Mouse (Mus musculus) ovary, postnatal 36 days (tissue): Measurements from ENCODE around the gene Josd2.
A peak's percentile ranks its signal among the peaks of the same experiment; 100 is the strongest.

Source experiments
- DNase-seq: peaks from one replicate; pipeline ENCODE4 v3.0.0; 2022; ENCODE audit warnings: low spot score, mixed read lengths

Josd2 gene

DNA sequence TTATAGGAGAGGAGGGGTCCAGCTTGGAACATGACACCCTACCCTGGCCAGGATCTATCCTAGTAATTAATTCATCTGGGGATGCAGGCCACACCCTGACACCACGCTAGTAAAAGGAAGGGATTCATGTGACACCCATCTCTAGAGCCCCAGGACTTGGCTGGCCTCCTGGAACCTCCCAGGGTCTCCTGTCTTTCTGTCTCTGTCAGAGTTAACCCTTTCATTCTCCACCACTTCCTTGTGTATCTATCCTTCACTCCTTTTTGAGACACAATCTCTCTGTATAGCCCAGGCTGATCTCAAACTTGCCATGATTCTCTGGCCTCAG, 4.7 kb downstream of the Josd2 start:
- DNase-seq = no peak

DNA sequence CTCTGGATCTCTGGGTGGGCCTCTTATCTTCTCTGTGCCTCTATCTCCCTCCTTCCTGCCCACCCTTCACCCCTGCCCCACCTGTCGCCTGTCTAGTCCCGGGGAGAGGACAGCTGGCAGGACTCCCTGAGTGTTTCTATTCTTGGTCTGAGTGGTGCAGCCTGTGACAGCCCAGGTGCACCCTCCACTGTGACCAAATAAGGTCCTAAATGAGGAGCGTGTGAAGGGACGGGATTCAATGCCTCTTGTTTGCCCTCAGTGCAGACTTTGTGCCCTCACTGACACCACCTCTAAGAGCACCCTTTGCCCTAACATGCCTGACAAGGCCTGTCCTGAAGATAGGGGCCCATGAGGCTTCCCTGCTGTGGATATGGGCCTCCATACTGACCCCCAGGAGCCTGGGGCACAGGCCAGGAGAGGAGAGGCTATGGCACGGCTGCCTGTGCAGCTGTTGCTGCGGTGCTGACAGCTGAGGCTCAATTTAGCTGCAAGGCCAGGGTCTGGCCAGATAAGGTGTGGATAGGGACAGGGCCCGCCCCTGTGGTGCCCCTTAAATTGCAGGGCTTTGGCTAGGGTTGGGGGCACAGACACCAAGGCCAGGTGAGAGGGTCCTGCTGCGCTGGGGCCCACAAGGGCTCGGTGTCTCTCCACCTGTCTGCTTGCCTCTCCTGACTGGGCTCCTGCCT, 5.3 kb downstream of the Josd2 start:
- no peak for DNase-seq

DNA sequence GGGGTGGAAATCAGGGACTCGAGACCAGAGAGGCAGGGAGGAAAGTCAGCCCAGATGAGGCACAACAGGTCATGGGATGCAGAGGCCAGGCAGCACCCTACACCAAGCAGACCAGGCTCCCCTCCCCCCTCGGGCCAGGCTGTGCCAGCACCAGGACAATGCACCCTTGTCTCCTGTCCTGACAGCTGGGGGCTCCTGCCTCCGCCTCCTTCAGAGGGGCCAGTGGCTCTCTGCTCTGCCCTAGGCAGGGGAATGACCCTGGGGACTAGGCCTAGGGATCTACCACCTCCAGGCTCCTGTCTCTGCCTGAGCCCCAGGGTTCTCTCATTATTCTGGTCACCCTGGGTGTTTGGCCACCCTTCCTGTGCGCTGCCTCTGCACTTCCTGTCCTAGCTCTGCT, 6.6 kb downstream of the Josd2 start:
- DNase-seq = no peak

DNA sequence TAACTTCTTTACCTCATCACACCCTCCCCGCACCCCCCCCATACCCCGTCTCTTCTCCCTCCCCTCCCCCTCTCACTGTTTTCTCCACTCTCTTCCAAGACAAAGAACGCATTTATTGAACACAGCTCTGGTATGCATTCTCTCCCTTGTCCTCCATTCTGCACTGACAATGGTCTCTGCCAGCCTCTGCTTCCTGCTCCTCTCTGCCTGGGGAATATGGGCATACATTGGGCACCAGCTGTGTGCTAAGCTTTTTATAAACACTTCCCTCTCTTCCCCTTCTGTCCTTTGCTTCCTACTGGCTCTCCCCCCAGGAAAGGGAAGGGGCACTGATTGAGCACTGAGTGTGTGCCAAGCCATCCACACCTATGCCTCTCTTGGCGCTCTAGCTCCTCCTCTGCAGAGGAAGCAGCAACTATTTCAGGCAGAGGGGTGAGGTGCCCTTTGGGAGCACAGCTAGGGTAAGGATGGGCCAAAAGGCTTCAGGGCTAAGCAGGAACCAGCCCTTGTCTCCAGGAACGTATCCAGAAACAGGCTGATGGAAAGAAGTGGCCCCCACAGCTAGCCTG, 7.3 kb downstream of the Josd2 start:
- no peak for DNase-seq

DNA sequence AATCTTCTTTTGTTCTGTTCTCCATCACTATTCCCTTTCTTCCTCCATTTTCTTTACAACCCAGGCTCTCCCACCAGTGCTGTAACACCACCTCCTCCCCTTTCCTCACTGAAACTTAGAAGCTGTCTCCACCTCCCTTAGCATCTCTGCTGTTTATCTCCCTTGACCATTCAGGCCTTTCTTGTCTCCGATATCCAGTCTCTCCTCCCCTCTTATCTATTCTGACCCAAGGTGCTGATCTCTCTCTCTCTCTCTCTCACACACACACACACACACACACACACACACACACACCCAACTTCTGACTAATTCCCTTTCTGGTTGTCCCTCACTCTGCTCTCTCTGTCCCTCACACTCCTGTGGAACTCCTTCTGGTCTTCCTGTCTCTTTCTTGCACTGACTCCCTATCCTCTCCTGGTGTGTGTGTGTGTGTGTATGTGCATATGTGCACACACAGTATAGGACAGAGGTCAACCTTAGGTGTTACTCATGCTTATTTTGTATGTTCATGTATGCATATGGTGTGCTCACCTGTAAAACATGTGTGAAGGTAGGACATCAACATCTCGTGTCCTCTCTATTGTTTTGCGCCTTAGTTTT, 15.2 kb downstream of the Josd2 start:
- DNase-seq = no peak

DNA sequence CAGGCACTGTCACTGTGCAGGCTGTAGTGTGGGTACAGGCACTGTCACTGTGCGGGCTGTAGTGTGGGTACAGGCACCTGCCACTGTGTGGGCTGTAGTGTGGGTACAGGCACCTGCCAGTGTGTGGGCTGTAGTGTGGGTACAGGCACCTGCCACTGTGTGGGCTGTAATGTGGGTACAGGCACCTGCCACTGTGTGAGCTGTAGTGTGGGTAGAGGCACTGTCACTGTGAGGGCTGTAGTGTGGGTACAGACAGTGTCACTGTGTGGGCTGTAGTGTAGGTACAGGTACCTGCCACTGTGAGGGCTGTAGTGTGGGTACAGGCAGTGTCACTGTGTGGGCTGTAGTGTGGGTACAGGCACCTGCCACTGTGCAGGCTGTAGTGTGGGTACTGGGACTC, 16.3 kb downstream of the Josd2 start:
- no peak for DNase-seq

DNA sequence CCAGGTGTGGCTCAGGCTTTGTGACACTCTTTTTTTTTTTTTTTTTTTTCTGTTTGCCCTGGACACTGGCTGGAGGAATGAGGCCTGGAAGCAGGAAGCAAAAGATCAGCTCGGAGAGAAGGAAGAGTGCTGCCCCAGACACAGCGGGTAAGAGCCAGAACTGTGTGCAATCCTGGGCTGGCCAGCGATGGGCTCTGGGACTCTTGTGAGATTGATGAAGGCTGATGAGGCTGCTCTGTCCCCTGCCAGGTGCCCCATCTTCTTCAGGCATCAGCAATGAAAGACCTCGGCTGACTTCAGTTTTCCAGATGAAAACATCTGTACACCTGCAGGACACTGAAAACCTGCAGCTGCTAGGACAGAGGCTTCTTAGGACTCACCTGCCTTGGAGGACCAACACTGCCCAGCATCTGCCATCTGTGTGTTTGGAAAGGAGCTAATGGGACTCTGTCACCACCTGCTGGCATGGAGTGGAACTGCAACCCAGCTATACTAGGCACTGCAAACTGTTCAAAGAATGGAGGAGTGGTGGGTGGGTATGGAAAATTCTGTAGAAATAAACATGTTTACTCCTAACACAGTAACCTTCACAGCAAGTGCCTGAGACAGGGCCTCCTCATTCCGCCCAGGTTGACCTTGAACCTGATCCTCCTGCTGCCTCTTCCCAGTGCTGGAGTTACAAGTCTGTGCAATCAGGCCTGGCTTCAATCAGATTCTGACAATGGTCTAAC, 17.2 kb downstream of the Josd2 start:
- peak; percentile 66 for DNase-seq

DNA sequence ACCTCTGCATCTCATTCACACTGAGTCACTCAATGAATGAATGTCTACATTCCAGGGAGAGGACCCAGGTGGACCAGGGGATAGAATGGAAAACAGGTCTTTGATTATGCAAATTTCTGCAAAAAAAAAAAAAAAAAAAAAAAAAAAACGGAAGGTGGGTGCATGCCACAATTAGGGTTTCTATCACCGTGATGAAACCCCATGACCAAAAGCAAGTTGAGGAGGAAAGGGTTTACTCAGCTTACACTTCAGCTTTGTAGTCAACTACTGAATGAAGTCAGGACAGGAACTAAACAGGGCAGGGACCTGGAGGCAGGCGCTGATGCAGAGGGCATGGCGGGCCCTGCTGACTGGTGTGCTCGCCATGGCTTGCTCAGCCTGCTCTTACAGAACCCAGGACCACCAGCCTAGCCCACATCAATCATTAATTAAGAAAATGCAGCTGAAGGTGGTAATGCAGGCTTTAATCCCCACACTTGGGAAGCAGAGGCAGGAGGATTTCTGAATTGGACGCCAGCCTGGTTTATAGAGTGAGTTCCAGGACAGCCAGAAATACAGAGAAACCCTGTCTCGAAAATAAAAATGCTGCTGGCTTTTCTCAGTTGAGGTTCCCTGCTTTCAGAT, 17.9 kb downstream of the Josd2 start:
- no peak for DNase-seq

DNA sequence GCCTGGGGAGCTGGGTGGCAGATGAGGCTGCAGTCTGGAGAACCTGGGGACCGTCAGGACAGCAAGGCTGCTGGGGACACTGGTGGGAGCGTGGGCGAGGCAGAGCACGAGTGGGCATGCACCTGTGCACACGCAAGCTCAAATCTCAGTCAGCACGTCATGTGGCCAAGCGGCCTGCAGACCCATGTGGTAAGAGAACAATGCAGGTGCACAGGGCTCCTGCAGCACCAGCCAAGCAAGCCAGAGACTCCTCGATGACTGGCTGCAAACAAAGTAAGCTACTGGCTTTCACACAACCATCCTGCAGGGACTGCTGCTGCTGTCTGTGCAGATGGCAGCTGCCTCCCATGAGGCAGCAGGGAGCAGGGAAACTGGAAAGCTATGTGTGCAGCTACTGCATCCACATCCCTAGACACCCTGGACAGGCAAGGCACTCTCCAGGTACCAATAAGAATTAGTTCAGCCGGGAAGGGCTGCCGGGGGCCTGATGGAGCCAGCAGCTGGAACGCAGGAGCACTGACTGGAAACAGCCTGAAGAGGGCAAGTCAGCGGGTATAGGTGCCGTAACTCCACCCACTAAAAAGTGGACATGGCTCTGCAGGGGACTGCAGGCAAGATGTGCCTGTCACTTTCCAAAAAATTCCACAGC, 19.3 kb downstream of the Josd2 start:
- peak; percentile 4 for DNase-seq

DNA sequence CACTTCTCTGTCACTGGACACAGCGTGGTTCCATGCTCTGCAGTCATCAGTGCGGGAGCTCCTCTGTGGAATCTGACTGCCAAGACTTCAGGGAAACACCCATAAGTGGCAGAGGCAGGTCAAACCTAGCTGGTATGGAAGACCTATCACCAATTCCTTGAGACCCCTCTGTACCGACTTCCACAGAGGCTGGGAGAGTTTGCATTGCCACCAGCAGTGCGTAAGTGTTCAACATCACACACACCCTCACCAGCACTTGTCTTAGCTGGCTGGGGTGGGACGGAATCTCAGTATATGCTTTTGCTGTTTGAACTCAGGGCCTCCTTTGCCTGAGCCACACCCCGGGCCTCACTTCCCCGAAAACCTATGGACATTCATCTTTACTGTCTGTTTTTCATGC, 20.2 kb downstream of the Josd2 start:
- DNase-seq = peak; percentile 1

DNA sequence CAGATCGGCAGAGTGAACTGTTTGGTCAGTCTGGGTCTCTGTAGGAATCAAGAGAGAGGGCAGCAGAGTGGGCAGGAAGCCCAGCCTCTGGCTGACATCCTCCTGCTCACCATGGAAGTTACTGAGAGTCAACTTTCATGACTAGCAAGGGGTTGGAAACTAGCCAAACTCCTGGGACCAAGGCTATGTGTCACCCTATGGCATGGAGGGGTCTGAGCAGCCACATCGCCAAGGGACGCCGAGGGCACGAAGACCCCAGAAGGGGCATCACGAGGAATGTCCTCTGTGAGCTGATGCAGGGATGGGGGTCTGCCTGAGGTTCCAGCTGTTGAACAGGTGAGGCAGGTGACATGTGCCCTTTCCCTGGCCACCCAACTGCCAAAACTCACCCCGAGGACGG, 20.8 kb downstream of the Josd2 start:
- DNase-seq = peak; percentile 2

DNA sequence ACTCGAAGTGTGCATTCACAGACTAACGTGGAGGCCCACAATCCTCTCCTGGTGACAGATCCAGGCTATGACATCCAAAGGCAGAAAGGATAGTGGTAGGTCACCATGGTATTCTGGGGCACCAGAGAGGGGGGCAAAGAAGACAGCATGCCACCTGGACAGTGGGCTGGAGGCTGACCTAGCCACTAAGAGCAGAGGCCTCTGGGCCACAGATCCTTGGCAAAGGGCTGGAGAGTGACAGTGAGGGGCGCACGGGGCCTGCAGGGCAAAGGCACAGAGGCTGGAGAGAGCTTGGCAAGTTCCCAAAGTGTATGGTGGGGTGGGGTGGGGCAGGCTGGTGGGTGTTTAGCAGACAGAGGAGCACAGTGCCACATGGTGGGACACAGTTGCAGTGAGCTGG, 22.5 kb downstream of the Josd2 start:
- no peak for DNase-seq

DNA sequence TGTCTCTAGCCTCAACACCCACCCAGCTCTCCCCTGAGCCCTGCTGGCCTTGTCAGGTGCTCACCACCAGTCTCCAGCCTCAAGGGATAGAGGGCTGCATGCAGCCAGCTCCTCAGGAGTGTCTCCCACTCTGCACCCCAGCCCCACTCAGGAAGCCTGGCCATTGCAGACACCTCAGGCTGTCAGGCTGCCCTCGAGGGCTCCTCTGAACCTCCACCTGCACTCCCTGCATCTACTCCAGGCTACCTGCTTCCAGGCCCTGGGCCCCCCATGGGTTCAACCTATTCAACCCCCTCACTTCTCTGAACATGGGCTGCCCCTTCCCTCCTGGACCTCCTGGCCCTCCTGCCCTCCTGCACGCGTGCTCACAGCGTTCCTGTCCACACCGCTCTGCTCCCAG, 23.6 kb downstream of the Josd2 start:
- DNase-seq = peak; percentile 2

DNA sequence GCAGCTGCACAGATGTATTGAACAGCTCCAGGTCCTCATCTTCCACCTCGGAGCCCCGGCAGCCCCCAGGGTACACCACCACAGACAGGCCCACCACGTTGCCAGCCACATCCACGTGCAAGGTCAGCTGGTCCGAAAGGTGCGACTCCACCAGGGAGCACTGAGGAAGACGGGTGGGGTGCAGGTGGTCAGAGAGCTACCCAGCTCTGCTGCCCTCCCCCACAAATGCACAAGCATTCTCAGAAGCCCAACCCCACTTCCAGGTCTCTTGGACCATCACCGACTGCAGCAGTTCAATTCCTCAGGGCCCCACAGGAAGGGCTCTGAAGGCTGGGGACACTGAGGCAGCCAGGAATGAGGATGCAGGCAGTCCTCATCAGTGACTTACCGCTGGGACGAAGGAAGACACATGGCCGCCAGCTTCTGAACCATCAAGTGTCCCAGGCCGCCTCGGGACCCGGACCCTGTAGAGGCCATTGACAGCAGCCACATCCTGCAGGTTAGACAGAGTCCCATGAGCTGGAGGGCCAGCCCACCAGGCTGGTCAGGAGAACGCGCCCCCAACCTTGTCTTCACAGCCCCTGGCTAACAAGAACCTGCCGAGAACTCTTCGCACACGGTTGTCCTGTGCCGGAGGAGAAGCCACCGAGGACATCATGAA, 24.5 kb downstream of the Josd2 start:
- peak; percentile 2 for DNase-seq

DNA sequence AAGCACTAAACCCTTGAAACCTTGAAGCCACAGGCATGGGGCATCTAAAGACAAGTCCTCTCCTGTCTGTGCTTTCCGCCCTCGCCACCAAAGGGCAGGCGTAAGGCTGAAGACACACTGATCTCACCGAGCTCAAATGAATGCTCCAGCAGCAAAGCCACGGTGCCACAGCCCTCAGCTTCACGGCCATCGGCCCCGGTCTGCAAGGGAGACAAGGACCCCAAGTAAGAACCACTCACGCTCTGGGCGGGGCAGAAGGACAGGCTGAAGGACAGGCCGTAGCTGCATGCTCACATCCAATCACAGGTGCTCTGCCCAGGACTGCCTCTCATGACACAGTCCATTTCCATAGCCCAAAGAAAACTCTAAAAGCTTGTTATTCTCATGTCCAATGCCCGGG, 26.9 kb downstream of the Josd2 start:
- DNase-seq = no peak

DNA sequence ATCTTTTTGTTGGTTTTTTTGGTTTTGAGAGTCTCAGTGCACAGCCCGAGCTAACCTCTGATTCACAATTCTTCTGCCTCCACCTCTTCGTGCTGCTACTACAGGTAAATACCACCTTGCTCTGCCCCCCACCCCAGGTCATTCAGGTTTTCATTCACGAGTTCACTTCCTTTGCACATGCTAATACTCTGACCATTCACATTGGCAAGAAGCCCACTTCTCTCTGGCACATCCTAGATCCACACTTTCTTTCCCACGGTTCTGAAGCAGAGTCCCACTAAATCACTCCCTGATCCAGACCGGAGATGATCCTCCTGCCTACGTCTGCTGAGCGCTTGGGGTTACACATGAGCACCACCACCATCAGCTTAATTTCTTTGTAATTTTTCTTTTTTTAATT, 27.3 kb downstream of the Josd2 start:
- DNase-seq = no peak

DNA sequence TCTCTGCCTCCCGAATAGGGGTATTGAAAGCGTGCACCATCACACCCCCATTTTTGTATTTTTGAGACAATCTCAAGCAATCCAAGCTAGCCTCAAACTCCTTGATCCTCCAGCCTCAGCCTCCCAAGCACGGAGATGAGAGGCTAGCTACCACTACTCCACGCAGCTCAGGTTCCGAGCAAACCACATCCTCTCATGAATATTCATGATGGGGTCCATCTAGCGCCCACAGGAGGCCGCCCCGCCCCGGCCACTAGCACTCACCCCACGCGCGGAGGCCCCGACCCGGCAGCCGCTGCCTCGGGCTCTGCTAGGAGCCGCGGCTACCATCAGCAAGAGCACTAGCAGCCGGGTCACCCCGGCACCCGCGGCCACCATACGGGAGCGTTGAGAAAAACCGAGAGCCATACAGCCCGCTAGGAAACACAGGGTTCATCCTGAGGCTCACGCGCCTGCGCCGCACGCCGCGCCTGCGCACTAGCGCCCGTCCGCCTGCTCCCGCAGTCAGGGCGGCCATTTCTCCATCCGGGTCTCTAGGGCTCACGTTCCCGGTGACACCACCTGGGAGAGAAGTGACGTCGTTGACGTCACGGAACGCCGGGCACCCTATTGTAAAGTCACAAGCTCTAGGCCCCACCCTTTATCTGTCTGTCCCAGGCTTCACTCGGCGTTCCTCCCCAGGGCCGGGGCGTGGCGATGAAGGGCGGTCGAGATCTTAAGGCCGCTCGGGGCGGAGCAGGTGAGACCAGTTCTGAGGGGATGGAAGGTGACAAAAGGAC, 28.4 kb downstream of the Josd2 start, which contains the start of the genes Emc10 and Fam71e1:
Gene Emc10, minus strand, starts transcription at position 538 of the 779 bp plus-strand sequence.
Gene Fam71e1, plus strand, starts transcription at position 590 of the 779 bp plus-strand sequence.
- peak; percentile 97 for DNase-seq

DNA sequence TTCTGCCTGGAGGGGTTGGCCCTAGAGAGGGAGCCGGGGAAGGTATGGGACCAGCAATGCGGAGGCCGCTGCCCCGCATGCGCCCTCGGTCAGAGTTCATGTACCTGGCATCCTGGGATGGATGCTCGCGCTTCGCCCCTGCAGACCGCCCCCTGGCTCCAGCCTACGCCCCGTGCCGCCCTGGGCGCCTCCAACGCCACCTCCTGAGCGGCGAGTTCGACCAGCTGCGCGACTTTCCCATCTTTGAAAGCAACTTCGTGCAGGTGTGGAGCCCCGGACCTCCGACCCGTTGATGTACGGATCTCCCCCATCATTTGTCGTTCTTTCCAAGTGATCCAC, 29.0 kb downstream of the Josd2 start:
- no peak for DNase-seq

DNA sequence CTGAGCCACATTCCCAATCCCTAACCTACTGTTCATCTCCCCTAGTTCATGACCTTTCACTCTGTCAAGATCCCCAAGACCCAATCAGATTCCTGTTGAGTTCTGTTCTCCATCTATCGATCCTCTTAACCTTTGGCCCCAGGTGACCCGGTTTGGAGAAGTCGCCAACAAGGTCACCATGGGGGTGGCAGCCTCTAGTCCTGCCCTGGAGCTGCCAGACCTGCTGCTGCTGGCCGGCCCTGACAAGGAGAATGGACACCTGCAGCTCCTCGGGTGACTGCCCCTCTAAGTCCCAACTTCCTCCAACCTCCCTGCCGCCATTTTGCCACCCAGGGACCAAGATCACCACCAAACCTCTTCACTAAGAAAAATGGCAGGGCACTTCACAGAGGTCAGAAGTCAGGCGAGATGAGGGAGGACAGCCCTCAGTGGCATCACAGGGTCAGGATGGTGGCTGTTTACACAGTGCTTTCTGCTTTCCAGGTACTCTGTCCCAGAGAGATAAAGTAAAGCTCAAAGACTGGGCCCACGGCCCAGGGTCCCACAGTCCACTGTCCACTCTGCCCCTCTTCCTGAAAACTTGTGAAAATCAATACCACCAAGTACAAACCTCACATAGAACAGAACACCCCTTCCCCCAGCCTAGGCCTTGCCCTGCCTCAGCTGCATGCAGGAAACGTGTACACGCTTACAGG, 29.7 kb downstream of the Josd2 start:
- no peak for DNase-seq

DNA sequence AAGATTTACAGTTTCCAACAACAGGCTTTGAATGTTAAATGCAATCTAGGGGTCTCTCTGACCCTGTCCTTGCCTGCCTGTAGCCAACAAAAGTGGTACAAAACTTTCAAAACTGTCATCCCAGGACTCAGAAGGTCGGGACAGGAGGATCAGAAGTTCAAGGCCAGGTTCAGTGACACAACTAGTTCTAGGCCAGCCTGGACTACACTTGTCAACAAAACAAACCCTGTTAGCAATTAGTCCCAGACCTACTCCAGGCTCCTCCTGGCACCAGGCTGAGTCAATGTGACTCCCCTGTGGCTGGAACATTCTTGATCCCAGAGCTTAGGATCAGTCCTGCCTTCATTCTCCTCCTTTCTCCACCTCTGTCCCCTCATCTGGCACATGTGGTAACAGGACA, 31.1 kb downstream of the Josd2 start:
- no peak for DNase-seq
